Mouse (Mus musculus): ENCODE measurements at regions not wholly inside any gene's neighbourhood (a gene's known extent, or its start where the extent isn't known, plus 50 kb on each side); places are given as distances from the start of the nearest gene placed in this dataset.

DNA sequence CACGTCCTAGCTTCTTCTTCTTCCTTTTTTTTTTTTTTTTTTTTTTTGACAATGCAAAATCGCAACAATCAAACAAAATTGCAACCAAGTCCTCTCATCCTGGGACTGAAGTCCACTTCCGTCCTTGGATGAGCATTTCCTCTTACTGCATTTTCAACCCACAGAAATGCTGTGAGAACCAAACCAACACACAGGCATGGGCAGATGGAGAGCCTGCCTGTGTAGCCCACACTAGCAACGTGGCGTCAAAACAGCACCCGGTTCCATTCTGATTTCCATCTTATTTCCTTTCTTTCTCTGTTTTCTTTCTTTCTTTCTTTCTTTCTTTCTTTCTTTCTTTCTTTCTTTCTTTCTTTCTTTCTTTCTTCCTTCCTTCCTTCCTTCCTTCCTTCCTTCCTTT, 360.7 kb upstream of the Prox1 start:
- H3K27me3 ChIP-seq (ENCODE audit: control insufficient read depth, insufficient read depth, low read depth, low read length): peaks cover 4% of the 10 kb centered on the region
- H3K9ac ChIP-seq (ENCODE audit: low read length): no peak overlapping the region
- ATAC-seq (ENCODE audit: low read depth): no peak
- H3K27ac ChIP-seq (ENCODE audit: low read length): no peak overlapping the region
- H3K36me3 ChIP-seq (ENCODE audit: control insufficient read depth, insufficient read depth, low read length): no peaks in the 10 kb centered on the region
- peaks cover 10% of the 10 kb centered on the region for H3K4me1 ChIP-seq (replicated peaks; ENCODE audit: control insufficient read depth, insufficient read depth, low read length)
- no peak overlapping the region for H3K4me2 ChIP-seq (ENCODE audit: low read depth, low read length)
- WGBS: 81% methylated on average over 6 of the region's 6 CpGs
- no peak overlapping the region for H3K4me3 ChIP-seq (ENCODE audit: low read length)
- no peaks in the 10 kb centered on the region for H3K9me3 ChIP-seq (ENCODE audit: control insufficient read depth, low read length)

- 79% methylated on average over 3 of the region's 3 CpGs for WGBS
- Histone ChIP-seq H3K4me1 (replicated peaks; ENCODE audit: control insufficient read depth, insufficient read depth, low read length) (peaks cover 10% of the 10 kb centered on the region), H3K9me3 (ENCODE audit: control insufficient read depth, low read length) (no peaks in the 10 kb centered on the region), H3K9ac (ENCODE audit: low read length) (no peak overlapping the region), H3K27ac (ENCODE audit: low read length) (no peak overlapping the region), H3K36me3 (ENCODE audit: control insufficient read depth, insufficient read depth, low read length) (no peaks in the 10 kb centered on the region), H3K4me3 (ENCODE audit: low read length) (no peak overlapping the region), H3K27me3 (ENCODE audit: control insufficient read depth, insufficient read depth, low read depth, low read length) (peaks cover 13% of the 10 kb centered on the region), H3K4me2 (ENCODE audit: low read depth, low read length) (no peak overlapping the region)
- no peak for ATAC-seq (ENCODE audit: low read depth)
Observed at GRCm38 (mm10) chr1:190530079-190530478, 359.6 kb upstream of the Prox1 start.

DNA sequence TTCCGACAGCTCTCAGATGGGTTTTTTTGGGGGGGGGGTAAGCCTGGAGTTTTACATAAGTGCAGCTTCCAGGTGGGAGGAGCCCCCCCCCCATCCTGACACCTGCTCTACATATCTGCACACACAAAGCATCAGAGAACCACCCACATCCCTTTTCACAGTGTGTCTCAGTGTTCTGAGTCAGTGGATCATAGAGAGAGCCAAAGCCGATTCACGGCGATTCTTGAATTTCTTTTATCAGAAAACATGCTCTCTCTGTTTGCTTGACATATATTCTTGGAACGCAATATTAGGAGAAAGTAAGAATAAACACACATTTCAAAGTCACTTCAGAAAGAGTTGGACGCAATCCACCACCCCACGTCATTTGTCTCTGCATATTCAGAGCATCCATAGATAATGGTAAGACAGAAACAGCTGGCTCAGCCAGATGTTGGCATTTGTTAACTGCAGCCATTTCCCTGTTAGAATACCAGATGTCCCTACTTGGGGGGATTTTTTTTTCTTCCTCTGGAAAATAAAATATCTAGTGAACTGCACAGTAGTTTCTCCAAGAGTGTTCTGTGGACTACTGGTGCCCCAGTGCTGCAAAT, 357.1 kb upstream of the Prox1 start:
- H3K4me2 ChIP-seq (ENCODE audit: low read depth, low read length): no peak overlapping the region
- H3K4me1 ChIP-seq (replicated peaks; ENCODE audit: control insufficient read depth, insufficient read depth, low read length): peaks cover 9% of the 10 kb centered on the region
- H3K27me3 ChIP-seq (ENCODE audit: control insufficient read depth, insufficient read depth, low read depth, low read length): peaks cover 21% of the 10 kb centered on the region
- no peak overlapping the region for H3K4me3 ChIP-seq (ENCODE audit: low read length)
- H3K36me3 ChIP-seq (ENCODE audit: control insufficient read depth, insufficient read depth, low read length): no peaks in the 10 kb centered on the region
- no peak overlapping the region for H3K27ac ChIP-seq (ENCODE audit: low read length)
- no peaks in the 10 kb centered on the region for H3K9me3 ChIP-seq (ENCODE audit: control insufficient read depth, low read length)
- peak; percentile 74 for ATAC-seq (ENCODE audit: low read depth)
- H3K9ac ChIP-seq (ENCODE audit: low read length): no peak overlapping the region
- WGBS: 26% methylated on average over 7 of the region's 7 CpGs

DNA sequence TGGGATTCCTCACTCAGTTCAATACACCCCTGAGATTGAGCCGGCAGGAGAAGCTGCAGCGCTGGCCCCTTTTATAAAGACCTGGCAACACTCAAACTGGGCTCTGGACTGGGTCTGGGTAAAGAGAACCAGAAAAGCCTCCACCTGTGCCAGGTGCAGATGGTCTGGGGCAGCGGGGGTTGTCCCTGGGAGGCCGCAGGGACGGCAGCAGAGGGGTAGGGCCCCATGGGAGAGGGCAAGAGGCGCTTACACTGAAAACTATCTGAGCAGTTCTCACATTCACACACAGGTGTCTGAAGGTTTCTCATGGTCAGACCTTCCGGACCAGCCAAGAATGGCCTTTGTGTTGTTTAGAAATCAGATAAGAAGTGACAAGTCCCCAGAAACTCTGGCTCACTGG, 356.1 kb upstream of the Prox1 start:
- no peak overlapping the region for H3K27ac ChIP-seq (ENCODE audit: low read length)
- H3K4me3 ChIP-seq (ENCODE audit: low read length): no peak overlapping the region
- peaks cover 8% of the 10 kb centered on the region for H3K4me1 ChIP-seq (replicated peaks; ENCODE audit: control insufficient read depth, insufficient read depth, low read length)
- H3K9me3 ChIP-seq (ENCODE audit: control insufficient read depth, low read length): no peaks in the 10 kb centered on the region
- H3K27me3 ChIP-seq (ENCODE audit: control insufficient read depth, insufficient read depth, low read depth, low read length): peaks cover 21% of the 10 kb centered on the region
- WGBS: 9% methylated on average over 7 of the region's 7 CpGs
- no peak overlapping the region for H3K9ac ChIP-seq (ENCODE audit: low read length)
- no peaks in the 10 kb centered on the region for H3K36me3 ChIP-seq (ENCODE audit: control insufficient read depth, insufficient read depth, low read length)
- H3K4me2 ChIP-seq (ENCODE audit: low read depth, low read length): no peak overlapping the region
- ATAC-seq (ENCODE audit: low read depth): no peak

DNA sequence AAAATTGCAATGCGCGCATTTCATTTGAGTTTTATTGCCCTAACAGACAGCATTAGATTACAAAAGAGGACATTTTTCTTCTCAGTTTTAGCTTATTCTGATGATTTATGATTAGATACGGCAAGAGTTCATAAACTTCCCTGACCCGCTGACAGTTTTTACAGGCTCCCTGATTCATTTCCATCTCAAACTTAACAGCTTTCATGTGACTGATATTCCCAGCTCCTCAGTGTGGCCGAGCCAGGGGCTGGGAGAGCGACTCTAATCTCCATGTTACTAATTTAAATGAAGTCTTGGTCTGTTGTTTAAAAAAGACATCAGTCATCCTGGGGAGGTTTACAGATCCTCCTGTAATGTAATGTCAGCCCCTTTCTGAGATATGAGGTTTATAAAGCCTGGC, 355.5 kb upstream of the Prox1 start:
- Histone ChIP-seq H3K4me2 (ENCODE audit: low read depth, low read length) (no peak overlapping the region), H3K4me1 (replicated peaks; ENCODE audit: control insufficient read depth, insufficient read depth, low read length) (peaks cover 8% of the 10 kb centered on the region), H3K9ac (ENCODE audit: low read length) (no peak overlapping the region), H3K36me3 (ENCODE audit: control insufficient read depth, insufficient read depth, low read length) (no peaks in the 10 kb centered on the region), H3K27me3 (ENCODE audit: control insufficient read depth, insufficient read depth, low read depth, low read length) (peaks cover 21% of the 10 kb centered on the region), H3K9me3 (ENCODE audit: control insufficient read depth, low read length) (no peaks in the 10 kb centered on the region), H3K27ac (ENCODE audit: low read length) (no peak overlapping the region), H3K4me3 (ENCODE audit: low read length) (no peak overlapping the region)
- no peak for ATAC-seq (ENCODE audit: low read depth)
- WGBS: 28% methylated on average over 6 of the region's 6 CpGs

GRCm38 (mm10) chr1:190500106-190500505, 329.6 kb upstream of the Prox1 start:
- H3K4me2 ChIP-seq (ENCODE audit: low read depth, low read length): no peak overlapping the region
- no peaks in the 10 kb centered on the region for H3K9me3 ChIP-seq (ENCODE audit: control insufficient read depth, low read length)
- no peak overlapping the region for H3K4me3 ChIP-seq (ENCODE audit: low read length)
- no peak overlapping the region for H3K9ac ChIP-seq (ENCODE audit: low read length)
- ATAC-seq (ENCODE audit: low read depth): no peak
- no peaks in the 10 kb centered on the region for H3K4me1 ChIP-seq (replicated peaks; ENCODE audit: control insufficient read depth, insufficient read depth, low read length)
- WGBS: 76% methylated on average over 8 of the region's 8 CpGs
- H3K27ac ChIP-seq (ENCODE audit: low read length): no peak overlapping the region
- H3K36me3 ChIP-seq (ENCODE audit: control insufficient read depth, insufficient read depth, low read length): no peaks in the 10 kb centered on the region
- H3K27me3 ChIP-seq (ENCODE audit: control insufficient read depth, insufficient read depth, low read depth, low read length): no peaks in the 10 kb centered on the region

- 81% methylated on average over 4 of the region's 4 CpGs for WGBS
- Histone ChIP-seq H3K9me3 (ENCODE audit: control insufficient read depth, low read length) (no peaks in the 10 kb centered on the region), H3K4me3 (ENCODE audit: low read length) (no peak overlapping the region), H3K9ac (ENCODE audit: low read length) (no peak overlapping the region), H3K27ac (ENCODE audit: low read length) (no peak overlapping the region), H3K4me2 (ENCODE audit: low read depth, low read length) (no peak overlapping the region), H3K36me3 (ENCODE audit: control insufficient read depth, insufficient read depth, low read length) (no peaks in the 10 kb centered on the region), H3K4me1 (replicated peaks; ENCODE audit: control insufficient read depth, insufficient read depth, low read length) (no peaks in the 10 kb centered on the region), H3K27me3 (ENCODE audit: control insufficient read depth, insufficient read depth, low read depth, low read length) (no peaks in the 10 kb centered on the region)
- ATAC-seq (ENCODE audit: low read depth): no peak
Observed at GRCm38 (mm10) chr1:190497474-190497873, 327.0 kb upstream of the Prox1 start.

- ATAC-seq (ENCODE audit: low read depth): no peak
- Histone ChIP-seq H3K27me3 (ENCODE audit: control insufficient read depth, insufficient read depth, low read depth, low read length) (no peaks in the 10 kb centered on the region), H3K4me3 (ENCODE audit: low read length) (no peak overlapping the region), H3K4me1 (replicated peaks; ENCODE audit: control insufficient read depth, insufficient read depth, low read length) (no peaks in the 10 kb centered on the region), H3K27ac (ENCODE audit: low read length) (no peak overlapping the region), H3K9me3 (ENCODE audit: control insufficient read depth, low read length) (no peaks in the 10 kb centered on the region), H3K9ac (ENCODE audit: low read length) (no peak overlapping the region), H3K36me3 (ENCODE audit: control insufficient read depth, insufficient read depth, low read length) (no peaks in the 10 kb centered on the region), H3K4me2 (ENCODE audit: low read depth, low read length) (no peak overlapping the region)
- WGBS: 33% methylated on average over 10 of the region's 10 CpGs
Observed at GRCm38 (mm10) chr1:190495741-190496520, 325.4 kb upstream of the Prox1 start.

- Histone ChIP-seq H3K36me3 (ENCODE audit: control insufficient read depth, insufficient read depth, low read length) (no peaks in the 10 kb centered on the region), H3K27ac (ENCODE audit: low read length) (no peak overlapping the region), H3K27me3 (ENCODE audit: control insufficient read depth, insufficient read depth, low read depth, low read length) (no peaks in the 10 kb centered on the region), H3K4me2 (ENCODE audit: low read depth, low read length) (no peak overlapping the region), H3K4me1 (replicated peaks; ENCODE audit: control insufficient read depth, insufficient read depth, low read length) (no peaks in the 10 kb centered on the region; the same call in 1 of the 2 replicates), H3K9me3 (ENCODE audit: control insufficient read depth, low read length) (no peaks in the 10 kb centered on the region), H3K4me3 (ENCODE audit: low read length) (no peak overlapping the region), H3K9ac (ENCODE audit: low read length) (no peak overlapping the region)
- WGBS: 61% methylated on average over 7 of the region's 7 CpGs
- ATAC-seq (ENCODE audit: low read depth): no peak
Observed at GRCm38 (mm10) chr1:190486551-190487104, 316.1 kb upstream of the Prox1 start.

All from lung, embryonic 16.5 days (tissue).